Mouse (Mus musculus): ENCODE results near the gene Pla2g6.

The Pla2g6 gene

DNA sequence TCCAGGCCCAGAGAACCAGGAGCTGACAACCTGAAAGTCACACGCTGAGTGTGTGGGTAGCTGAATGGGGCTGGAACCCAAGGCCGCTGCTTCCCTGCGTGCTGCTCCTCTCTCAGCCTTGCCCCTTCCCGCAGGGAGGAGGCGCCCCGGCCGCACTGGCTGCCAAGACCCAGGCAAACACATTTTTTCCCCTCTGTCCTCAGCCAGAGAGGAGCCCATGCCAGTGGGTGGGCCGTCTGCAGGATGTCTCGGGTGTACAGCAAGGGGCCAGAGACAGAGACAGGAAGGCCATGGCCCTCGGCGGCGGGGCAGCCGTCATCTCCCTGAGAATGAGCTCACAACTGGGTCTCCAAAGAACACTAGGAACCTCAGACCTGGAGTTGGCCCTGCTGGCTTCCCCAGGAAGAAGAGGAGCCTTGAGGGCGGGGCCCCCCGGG lies 23.2 kb upstream of the Pla2g6 start:
- in situ Hi-C loops (cut with MboI, MseI) = no loop called here

DNA sequence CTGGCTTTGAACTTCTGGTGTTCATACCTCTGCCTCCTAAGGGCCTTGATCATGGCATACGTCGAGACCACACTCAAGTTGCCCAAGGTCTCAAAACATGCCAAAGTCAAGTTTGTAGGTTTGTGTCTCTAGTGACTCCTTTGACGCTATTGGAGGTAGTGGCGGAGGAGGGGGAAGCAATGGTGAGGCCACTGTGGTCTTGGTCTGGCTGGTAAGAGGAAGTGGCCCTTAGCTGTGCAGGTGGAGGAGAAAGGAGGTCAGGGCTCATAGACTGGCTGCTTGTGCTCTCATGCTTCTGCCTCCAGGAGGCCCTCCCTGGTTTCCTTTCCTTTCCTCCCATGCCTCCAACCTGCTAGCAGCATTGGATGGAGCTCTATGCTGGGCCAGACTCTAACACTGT lies 22.7 kb upstream of the Pla2g6 start:
- in situ Hi-C loops (cut with MboI, MseI) = no loop called here

DNA sequence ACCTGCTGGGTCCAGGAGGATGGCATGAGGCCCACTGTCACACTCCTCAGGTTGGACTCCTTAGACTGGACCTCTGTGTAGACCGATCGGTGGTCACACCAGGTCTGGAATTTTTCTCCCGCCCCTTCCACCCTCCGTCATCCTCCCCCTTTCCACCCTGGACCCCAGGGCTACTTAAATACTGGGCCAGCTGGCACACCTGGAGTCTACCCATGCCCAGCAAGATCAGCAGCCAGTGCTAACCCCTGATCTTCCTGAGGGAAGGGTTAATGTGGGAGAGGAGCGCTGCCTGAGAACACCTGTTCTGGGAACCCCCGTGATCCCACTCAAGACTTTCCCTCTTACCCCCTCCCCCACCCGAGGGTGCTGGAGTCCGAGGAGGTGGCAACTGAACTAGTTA lies 20.5 kb upstream of the Pla2g6 start:
- in situ Hi-C loops (cut with MboI, MseI) = loop anchor here in 1 of 2 experiments (10.0 to 25.0 kb wide), 2 partner anchors 744 to 1536 kb away; no protein-coding TSS in a partner anchor

DNA sequence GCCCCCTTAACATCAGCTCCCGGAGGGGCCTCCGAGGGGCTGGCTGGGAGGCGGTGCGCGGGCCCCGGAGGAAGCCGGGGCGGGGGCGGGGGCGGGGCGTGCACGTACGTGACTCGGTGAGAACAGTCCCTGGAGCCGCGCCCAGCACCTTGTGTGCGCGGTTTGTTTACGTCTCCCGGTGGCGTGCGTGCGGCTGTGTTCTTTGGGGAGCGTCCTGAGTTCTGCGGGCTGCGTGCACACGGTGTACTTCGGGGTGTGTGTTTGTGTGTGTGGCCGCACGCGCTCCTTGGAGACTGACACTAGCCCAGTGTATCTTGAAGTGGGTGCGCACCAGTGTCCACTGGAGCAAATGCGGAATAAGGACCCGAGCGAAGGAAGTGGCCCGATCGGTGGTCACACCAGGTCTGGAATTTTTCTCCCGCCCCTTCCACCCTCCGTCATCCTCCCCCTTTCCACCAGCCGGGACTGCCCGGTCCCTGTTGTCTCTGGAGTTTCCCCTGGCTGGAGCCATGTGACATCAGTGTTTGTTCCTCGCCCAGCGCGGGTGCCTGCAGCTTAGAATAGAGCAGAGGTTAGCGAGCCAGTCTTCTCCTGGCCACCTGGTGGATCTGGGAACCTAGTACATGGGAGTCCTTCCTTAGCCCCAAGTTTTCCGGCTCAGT lies 19.8 kb upstream of the Pla2g6 start:
- in situ Hi-C loops (cut with MboI, MseI) = loop anchor here in 1 of 2 experiments (10.0 to 25.0 kb wide), 2 partner anchors 743 to 1536 kb away; no protein-coding TSS in a partner anchor

DNA sequence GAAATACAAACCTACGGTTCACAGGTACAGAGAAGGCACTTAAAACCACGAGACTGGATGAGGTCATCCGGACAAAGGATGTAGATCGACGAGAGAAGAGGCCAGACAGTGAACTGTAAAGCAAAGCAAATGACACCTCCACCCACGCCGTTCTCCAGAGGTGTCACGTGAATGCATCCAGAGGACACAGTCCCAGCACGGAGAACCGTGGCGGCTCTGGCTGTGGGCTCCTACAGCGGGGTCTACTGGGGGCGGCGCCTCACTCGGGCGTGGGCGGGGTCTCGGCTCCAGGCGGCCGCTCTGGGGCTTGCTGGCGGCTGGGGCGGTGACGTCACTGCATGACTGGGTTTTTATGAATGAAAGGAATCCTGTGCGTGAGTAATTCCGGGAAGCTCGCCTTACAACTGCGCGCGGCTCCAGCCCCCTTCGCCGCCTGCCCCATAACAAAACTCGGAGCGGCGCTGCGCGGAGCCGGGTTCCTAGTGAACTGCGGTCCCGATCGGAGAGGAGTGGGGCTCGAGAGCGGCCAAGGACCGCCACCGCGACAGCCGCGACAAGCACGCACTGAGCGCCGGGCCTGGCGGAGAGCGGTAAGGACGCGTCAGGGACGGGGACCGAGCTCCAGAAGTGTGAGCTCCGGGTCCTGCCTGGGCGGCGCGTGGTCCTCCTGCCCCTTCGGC lies 19.1 kb upstream of the Pla2g6 start:
- in situ Hi-C loops (cut with MboI, MseI) = loop anchor here in 1 of 2 experiments (10.0 to 25.0 kb wide), 2 partner anchors 743 to 1535 kb away; no protein-coding TSS in a partner anchor

DNA sequence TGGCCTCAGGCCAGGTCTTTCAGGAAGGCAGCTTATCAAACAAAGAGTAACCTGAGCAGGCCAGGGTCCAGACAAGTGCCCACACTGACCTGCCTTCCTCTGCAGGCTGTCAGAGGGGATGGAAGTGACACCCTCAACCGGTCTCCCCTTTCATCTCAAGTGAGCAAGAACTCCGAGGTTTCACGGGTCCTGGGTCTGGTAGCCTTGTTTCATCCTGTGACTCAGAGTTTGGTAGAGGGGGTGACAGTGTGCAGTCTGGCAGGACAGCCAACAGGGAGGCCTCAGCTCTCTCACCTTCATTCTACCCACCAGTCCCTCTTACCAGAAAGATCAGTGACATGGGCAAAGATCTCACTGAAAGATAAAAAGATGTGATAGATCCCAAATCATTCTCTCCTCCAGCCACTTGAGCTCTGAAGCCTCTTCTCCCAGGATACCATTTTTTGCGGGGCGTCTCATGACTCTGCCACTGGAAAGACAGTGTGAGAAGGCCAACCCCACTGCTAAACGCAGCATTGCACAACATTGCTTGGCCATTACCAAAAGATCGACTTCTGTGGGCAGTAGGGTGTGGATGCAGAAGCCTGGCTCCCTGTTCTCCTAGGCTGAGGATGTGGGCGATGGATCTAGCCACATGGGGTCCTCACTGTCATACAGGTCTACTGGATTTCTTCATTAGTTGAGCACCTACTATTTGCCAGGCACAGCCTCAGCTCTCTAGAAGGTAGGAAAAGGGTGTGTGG lies 18.0 kb upstream of the Pla2g6 start, which contains the start of gene Maff:
Maff (plus strand) TSS at position 571 of the 743 bp plus-strand sequence.
- in situ Hi-C loops (cut with MboI, MseI) = loop anchor here in 1 of 2 experiments (10.0 to 25.0 kb wide), 2 partner anchors 741 to 1534 kb away; no protein-coding TSS in a partner anchor

DNA sequence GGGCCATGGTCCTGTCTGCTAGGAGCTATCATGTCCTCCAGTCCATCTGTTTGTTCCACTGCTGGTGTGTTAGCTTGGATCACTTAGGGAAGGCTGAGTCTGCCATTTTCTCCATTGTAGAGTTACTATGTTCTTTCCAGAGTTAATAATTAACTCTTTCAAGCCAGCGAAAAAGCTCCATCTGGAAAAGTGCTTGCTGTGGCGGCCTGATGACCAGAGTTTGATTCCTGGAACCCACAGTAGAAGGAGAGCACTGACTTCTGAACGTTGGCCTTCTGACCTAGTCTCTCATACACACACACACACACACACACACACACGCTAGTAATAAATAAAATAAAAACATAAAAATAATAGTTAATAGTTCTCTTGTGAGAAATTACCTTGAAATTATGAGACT lies 16.4 kb upstream of the Pla2g6 start:
- in situ Hi-C loops (cut with MboI, MseI) = loop anchor here in 1 of 2 experiments (10.0 to 25.0 kb wide), 2 partner anchors 740 to 1532 kb away; no protein-coding TSS in a partner anchor

DNA sequence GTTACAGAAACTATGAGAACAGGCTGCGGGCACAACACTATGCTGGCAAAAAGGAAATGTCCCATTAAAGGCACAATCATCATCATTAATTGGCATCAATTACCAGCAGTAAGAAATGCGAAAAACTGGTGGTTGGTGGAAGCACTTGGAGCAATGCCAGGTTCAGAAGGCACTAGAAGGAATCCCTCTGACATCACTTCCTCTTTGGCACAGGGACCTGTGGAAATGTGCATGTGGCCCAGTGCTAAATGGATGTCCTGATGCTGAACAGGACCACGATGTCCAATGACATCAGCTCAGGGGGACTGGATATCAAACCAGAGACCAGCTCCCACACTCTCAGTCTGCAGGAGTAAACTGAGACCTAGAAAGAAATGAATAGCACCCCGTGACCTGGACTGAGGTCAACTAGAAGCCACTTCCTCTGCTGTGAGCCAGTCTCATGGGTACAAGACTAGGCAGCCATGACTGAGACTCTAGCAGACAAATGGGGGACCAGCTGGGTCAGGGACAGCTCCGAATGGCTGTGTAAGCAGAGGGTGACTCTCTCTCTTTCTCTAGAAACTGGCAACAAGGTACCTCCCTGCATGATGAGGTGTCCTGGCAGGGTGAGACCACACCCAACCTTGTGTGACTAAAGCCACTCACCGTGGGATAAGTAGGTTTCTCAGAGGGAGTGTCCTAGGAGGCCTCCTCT lies 14.6 kb upstream of the Pla2g6 start:
- in situ Hi-C loops (cut with MboI, MseI) = loop anchor here in 1 of 2 experiments (10.0 to 25.0 kb wide), 2 partner anchors 738 to 1530 kb away; no protein-coding TSS in a partner anchor

DNA sequence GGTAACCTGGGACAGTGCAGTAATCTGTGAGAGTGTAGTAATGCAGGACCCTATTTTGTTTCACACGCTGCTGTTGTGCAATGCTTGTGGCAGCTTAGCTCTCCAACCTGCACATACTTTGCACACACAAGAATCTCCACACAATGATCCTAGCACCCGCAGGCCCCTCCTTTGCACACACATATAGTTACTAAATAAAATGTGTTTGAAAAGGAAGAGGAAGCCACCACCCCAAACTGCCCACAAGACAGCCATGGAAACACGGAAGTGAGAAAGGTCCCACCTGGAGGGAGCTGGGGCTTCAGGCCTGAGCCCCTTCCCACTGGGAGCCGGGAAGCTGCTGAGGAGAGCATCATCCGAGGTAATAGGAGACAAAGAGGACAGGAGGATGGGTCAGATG lies 10.8 kb upstream of the Pla2g6 start:
- in situ Hi-C loops (cut with MboI, MseI) = loop anchor here in 1 of 2 experiments (25.0 kb wide), 1 partner anchor 1527 kb away; no protein-coding TSS in a partner anchor

DNA sequence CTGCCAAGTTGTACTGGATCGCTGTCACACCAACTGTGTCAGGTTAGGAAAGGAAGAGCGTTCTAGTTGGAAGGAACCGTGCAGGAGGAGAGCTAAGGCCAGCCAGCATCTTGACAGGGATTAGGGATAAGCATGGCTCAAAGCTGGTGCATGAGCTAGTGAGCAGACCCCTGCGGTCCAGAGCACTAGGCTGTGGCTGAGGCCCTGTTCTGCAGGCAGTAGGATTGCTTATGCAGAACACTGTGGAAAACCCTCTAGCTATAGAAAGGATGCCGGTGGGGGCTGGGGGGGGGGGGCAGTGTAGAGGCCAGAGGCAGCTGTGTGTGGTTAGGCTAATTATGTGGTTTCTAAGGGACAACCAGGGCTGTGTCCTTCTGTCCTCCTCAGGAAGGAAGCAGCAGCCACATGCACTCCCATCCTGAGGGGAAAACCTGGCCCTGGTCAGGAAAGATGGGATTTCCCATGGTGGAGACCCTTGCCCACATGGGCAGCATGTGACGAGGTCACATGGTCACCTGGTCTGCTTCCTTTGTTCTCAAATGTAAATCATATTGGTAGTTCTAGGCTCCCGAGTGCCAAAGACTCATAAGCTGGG lies 7.0 kb upstream of the Pla2g6 start:
- in situ Hi-C loops (cut with MboI, MseI) = loop anchor here in 1 of 2 experiments (25.0 kb wide), 1 partner anchor 1523 kb away; no protein-coding TSS in a partner anchor

DNA sequence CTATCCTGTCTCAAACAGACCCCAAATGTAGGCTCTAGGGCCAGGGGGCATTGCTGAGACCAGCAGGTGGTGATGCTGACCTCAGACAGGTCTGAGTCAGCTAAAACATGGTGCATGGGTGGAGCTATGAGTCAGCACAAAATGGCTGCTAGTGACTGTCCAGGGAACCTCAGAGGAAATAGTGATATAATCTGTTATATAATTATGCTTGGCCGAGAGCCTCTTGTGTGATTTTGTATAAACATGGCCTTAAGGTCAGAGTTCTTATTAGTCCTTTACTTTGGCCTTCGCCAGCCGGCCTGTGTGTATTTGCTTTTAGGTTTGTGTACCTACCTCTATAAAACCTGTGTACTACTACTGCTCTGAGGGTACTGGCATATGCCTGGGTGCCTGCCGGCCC lies 5.2 kb upstream of the Pla2g6 start:
- in situ Hi-C loops (cut with MboI, MseI) = loop anchor here in 1 of 2 experiments (25.0 kb wide), 1 partner anchor 1521 kb away; no protein-coding TSS in a partner anchor

DNA sequence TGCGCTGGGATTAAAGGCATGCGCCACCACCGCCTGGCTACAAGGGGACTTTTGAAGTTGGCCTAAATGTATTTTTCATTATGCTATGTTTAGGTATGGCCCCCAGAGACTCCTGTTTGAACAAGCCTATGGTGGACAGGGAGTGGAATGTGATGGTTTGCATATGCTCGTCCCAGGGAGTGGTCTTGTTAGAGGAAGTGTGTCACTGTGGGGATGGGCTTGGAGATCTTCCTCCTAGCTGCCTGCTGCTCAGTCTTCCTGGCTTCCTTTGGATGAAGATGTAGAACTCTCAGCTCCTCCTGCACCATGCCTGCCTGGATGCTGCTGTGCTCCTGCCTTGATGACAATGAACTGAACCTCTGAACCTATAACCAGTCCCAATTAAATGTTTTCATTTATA lies 2.3 kb upstream of the Pla2g6 start:
- in situ Hi-C loops (cut with MboI, MseI) = loop anchor here in 1 of 2 experiments (25.0 kb wide), 1 partner anchor 1518 kb away; no protein-coding TSS in a partner anchor

DNA sequence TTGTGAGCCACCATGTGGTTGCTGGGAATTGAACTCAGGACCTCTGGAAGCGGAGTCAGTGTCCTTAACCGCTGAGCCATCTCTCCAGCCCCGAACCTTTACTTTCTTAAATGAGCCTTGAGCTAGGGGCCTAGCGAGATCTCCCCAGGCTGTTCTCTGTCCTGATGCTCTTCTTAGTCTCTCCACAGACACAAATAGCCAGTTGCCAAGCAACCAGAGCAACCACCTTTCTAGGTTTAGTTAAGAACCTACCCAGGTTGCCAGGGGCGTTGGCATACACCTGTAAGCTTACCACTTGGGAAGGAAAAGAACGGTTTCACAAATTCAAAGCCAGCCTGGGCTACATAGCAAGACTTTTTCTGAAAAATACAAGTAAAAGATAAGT lies 1.8 kb upstream of the Pla2g6 start:
- in situ Hi-C loops (cut with MboI, MseI) = loop anchor here in 1 of 2 experiments (25.0 kb wide), 1 partner anchor 1518 kb away; no protein-coding TSS in a partner anchor

DNA sequence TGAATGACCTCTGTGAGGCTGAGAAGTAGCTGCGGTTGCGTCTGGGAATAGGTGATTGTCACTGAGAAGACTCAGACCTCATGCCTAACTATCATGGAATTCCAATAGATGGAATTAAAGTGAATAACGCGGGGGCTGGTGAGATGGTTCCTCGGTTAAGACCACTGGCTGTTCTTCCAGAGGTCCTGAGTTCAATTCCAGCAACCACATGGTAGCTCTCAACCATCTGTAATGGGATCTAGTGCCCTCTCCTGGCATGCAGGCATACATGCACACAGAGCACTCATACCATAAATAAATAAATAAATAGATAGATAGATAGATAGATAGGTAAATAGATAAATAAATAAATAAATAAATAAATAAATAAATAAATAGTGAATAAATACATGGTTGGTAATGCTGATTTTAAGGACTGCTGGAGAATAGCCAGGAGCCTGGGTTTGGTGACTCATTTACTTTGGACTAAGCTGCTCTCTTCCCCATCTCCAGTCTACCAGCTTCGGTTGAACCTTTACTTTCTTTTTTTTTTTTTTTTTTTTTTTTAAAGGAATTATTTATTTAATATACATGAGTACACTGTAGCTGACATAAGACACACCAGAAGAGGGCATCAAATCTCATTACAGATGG lies 1.3 kb upstream of the Pla2g6 start:
- in situ Hi-C loops (cut with MboI, MseI) = loop anchor here in 1 of 2 experiments (25.0 kb wide), 1 partner anchor 1517 kb away; no protein-coding TSS in a partner anchor

DNA sequence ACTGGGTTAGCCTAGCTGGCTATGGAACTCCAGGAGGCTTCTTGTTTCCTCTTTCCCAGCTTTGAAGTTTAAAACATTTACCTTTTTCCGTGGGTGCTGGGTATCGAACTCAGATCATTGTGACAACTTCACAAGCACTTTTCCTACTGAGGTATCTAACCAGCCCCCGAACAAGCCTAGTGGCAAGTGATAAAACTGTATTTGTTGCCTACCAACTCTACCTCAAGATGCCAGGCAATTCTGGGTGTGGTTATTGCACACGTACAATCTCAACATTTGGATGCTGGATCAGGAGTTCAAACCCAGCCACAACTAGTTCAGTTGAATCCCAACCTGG lies 717 bp upstream of the Pla2g6 start:
- in situ Hi-C loops (cut with MboI, MseI) = loop anchor here in 1 of 2 experiments (25.0 kb wide), 1 partner anchor 1517 kb away; no protein-coding TSS in a partner anchor

DNA sequence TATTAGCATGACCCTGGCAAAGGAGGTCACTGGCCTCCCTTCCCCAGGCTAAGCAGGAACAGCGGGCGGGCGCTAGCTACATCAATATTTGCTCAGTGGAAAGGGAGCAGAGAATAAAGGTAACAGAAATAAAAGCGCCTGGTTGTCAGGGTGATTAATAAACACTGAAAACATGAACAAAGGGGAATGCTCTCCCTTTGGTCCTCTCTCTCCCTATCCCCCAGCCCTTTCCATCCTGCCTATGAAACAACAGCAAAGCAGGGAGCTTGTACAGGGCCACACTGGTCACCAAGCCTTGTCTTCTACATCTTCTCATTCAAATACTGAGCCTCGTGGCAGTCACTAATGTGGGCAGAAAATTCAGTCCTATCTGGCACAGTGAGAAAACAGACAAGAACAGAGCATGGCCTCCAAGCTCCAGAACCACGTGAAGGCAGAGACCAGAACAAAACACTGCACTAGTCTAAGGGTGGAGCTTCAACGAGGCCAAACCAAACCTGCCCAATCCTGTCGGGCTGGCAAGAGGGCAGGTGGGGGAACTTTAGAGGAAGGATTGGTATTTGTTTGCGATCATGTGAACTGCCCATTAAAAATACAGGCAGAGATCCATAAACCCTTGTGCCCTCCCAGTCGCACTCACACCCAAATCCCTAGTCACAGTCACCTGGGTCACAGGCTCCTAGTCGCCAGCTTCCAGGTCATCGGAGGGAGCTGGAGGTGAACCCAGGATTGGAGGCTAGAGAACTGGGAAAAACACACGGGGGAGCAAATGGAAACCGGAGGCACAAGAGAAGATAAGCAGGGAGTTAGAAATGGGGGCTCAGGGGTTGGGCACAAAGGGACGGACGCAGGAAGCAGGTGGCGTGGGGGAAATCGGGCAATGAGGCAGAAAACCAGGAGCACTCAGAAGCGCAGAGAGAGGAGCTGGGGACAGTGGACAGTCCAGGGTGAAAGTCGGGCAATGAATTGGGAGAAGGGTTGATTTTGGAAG lies 924 bp downstream of the Pla2g6 start:
- in situ Hi-C loops (cut with MboI, MseI) = loop anchor here in 1 of 2 experiments (25.0 kb wide), 1 partner anchor 1515 kb away; no protein-coding TSS in a partner anchor

DNA sequence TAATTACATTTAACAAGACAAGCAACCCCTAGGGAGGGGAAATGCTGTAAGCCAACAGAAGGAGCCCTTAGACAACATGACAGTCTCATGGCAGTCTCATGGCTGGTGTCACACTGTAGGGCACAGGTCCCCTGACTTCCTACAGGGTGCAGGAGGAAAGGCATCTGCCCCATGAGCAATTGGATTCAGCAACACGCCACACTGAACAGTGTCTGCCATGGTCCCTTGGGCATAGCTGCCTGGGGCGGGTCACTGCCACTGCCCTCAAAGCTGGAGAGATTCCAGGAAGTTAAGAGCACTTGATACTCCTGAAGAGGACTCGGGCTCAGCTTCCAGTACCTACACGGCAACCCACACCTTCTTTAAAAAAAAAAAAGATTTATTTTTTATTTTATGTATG lies 1.9 kb downstream of the Pla2g6 start:
- in situ Hi-C loops (cut with MboI, MseI) = loop anchor here in 1 of 2 experiments (25.0 kb wide), 1 partner anchor 1514 kb away; no protein-coding TSS in a partner anchor

DNA sequence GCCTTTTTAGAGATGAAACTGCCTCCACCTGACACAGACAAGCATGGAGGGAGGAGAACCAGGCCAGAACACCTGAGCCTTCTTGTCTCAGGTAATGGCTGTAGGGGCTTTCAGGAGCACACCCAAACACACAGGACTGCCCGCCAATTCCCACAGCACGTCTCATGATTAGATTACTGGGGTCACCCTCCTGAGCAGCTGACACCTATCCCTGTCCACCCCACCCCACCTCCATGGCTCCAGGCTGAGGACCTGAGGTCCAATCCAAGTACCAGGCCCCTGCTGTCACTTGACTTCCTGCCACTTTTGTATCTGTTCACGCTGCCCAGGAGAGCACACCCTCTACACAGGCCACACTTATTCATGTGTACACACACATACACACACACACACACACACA lies 2.4 kb downstream of the Pla2g6 start:
- in situ Hi-C loops (cut with MboI, MseI) = loop anchor here in 1 of 2 experiments (25.0 kb wide), 1 partner anchor 1513 kb away; no protein-coding TSS in a partner anchor

Measured in T-helper 17 cell (primary cell).